Mouse (Mus musculus): ENCODE data around the gene Jaml. TPM values are rescaled to one million over a fixed set of nuclear protein-coding genes. Genes with fewer than 3 reads are reported as not detected.
"Not testable (repeated sequence)": the region's sequence is repeated elsewhere in the genome, so short reads cannot be mapped to it uniquely, and the experiment has no call there.

The Jaml gene
- total RNA-seq (2015) (11.7 and 13.9 TPM in 2 replicates), total RNA-seq (2017) (25.1 and 27.0 TPM in 2 replicates)

DNA sequence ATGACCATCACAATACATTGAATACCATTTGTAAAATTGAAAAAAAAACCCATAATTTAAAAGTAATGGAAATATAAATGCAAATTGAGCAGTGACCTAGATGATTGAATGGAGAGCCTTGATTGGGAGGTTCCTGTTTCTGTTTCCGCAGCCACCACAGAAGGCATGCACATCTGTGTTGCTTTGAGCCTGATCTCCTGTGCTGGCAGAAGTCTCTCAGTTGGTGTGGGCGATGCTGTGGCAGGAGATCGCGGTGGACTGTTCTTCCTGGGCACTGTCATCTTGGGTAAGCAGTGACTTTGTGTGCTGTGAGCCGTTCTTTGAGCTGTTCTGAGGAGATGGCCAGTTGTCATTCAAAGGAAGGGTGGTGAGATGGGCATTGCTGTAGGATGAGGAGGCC is at the start of gene Jaml:
TSS of gene Jaml (plus strand) at position 173 of the 400 bp plus-strand sequence.
- ATAC-seq (ENCODE audit: poor library complexity, severe bottlenecking), result peak; percentile 87

DNA sequence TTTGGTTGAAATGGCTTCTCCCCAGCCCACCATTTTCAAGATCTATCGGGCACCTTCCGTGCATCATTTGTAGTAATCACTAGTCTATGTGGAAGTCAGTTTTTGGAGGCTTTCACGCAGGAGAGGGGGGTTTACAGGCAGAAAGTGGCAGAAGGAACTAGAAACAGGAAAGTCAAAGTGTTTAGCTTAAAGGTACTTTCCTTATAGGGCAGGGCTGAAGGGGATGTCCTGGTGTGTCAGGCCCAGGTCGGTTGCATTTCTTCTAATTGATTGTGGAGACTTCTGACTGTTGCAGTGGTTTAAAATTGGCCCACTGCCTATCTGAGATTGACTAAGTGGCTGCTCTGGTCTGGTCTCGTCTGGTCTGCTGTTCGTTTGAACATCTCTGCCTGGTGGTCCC is 48.6 kb upstream of the Jaml start:
- no peak for ATAC-seq (ENCODE audit: poor library complexity, severe bottlenecking)

DNA sequence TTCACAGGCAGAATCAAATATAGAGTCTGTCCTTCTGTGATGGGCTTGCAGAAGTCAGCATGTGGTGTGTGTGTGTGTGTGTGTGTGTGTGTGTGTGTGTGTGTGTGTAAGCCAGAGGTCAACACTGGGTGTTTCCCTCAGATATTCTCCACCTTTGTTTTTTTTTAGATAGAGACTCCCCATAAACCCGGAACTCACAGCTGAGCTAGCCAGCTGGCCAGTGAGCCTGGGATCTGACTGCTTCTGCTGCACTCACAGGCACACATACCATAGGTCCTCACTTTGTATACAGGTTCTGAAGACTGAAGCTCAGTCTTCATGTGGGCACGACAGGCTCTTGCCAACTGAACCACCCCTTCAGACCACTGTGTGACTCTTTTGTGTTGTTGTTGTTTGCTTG is 46.7 kb upstream of the Jaml start:
- no peak for ATAC-seq (ENCODE audit: poor library complexity, severe bottlenecking)

DNA sequence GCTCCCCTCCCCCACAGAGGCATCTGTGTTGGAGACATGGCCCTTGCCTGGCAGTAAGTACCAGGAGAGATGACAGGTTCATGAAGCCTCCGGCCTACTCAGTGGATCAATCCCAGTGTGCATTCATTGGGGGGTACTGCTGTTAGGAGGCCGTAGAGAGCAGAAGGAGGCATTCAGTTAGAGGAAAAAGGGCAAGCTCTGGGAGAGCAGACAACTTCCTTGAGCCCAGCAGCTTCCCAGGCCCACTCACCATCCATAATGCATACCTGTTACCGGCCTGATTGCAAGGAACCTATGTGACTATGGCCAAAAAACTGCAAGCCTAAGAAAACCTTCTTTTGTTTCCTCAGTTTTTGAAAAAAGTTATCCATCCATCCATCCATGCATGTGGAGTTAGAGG is 44.5 kb upstream of the Jaml start:
- no peak for ATAC-seq (ENCODE audit: poor library complexity, severe bottlenecking)

DNA sequence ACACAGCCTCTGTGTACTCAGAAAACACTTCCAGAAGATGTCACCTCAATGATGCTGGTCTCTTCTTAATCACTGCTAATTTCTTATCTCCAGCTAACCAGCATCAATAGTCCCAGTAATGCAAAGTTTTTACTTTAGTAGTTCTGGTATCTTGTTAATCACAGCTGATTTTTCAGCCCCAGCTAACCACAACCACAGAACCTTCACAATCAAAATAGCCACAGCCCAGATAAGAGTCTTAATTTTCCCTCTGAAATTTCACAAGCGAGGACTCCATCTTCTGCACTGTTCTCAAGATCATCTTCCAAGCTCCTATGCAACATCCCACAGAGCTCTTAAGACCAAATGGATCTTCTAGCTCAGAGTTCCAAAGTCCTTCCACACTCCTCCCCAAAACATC is 41.2 kb upstream of the Jaml start:
- not testable (repeated sequence) for ATAC-seq (ENCODE audit: poor library complexity, severe bottlenecking)

DNA sequence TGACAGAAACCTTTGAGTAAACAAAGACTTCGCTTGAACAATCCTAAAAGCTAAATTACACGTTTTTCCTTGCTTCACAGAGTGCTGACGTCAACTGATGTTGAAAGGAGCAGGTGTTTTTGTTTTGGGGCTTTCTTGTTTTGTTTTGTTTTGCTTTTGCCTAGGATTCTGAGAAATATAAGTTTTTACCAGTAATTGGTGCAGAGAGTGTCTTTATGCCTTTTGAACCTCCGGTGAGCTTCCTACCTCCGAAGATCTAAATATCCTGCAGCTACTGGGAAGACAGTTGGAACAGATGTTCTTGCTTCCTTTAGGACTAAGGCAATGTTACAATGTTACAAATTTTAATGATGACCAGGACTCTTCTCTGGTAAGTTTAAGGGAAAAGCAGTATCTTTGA is 39.5 kb upstream of the Jaml start, which contains the start of gene Mpzl2:
TSS of gene Mpzl2 (plus strand) at position 301 of the 400 bp plus-strand sequence.
- no peak for ATAC-seq (ENCODE audit: poor library complexity, severe bottlenecking)

DNA sequence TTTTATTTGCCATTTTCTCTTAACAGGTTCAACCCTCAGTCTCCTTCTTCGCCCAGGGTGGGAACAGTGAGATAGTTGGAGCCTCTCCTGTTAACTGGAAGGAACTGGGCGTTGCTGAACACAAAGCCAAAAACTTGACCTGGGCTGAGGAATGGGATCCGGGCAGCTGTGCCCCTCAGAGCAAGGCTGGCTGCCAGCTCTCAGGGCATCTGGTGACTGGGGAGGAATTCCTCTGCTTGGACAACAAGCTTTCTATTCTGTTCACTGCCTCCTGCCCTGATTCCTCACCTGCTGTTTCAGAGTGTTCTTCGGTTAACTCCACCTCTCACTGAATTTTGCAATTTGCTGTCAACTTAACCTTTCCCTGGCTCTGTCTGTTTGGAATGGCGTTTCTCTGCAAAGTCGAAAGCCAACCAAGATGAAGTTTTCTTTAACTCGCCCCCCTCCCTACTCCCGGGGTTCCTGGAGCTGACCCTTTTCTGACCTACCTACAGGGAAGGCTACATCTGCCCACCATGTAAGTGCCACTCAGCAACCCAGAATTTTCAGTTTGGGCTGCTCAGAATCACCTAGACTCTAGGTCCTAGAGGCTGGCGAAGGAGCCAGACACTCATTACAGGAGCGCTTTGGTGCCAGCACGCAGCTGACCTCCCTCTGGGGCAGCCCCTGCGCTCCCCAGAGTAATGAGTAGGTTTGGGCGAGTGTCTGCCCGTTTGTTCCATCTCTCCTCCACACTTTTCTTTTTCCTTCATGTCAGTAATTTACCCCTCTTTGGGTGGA is 38.7 kb upstream of the Jaml start:
- ATAC-seq (ENCODE audit: poor library complexity, severe bottlenecking), result no peak

DNA sequence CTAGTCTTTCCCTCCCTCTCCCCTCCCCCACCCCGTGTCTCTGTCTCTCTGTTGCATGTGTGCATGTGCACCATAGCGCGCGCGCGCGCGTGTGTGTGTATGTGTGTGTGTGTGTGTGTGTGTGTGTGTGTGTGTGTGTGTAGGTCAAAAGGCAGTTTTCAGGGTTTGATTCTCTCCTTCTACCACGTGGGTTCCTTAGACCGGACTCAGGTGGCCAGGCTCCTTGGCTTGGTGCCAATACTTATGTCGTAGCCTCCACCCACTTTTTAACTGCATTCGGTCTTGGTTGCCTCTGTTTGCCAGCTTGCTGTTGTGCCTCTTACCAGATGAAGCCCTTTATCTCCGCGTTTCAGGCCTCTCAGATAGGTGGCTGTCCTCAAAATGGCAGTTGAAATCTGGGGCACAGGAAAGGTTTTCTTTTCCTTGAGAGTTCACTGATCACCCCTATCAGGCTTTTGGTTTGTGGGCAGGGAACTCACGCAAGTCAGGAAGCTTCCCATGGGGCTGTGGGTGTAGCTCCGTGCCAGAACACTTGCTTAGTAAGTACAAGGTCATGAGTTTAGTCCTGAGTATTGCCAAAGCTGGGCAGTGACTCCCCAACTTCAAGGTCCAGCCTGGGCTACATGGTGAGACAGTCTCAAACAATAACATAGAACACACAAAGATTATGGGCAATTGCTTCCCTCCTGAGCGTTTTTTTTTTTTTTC is 37.7 kb upstream of the Jaml start:
- no peak for ATAC-seq (ENCODE audit: poor library complexity, severe bottlenecking)

DNA sequence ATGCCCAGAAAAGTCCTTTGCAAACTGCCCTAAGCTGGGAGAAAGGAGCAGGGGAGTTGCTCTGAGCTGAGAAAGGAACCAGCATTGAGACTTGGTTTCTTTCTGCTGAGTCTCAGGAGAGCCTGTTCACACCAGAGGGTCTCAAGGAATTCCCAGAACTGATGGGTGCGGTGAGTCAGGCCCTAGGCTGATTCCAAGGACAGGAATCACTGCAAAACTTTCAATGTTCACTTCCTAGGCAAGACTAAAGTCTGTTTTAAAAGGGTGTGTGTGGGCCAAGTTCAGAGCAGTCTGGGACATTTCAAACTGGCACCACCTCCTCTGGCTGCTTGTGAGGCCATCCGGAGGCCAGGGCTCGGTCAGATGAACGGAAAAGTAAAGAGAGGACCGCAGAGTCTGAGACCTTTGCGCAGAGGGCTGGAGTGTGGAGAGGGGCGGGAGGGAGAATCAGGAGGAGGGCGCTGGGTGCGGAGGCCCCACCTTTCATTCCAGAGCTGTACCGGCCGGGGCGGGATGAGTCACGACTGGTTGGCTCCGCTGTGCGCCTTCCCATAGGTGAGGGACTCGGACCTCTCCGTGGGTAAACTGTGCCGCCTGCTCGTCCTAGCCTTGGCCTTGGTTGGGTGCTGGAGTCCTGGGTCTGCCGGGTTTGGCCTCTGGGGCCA is 36.8 kb upstream of the Jaml start:
- ATAC-seq (ENCODE audit: poor library complexity, severe bottlenecking), result no peak

DNA sequence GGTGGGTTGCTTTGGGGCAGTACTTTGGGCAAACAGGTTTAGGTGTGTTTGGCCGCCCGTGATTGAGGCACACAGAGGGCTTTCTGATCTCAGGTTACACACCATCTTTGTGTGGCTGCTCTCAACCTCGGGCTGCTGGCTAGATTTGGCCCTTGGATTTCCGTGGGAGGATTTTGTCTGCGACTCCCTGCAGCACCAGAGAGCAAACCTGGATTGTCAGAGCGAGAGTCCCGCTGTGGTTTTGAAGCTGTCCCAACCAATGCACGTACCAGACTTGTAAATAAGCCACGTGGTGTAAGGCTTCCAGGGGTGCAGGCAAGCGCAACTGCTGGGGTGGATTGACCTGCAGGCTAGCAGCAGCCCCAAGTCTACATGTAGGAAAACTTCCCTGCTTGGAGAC is 36.0 kb upstream of the Jaml start:
- ATAC-seq (ENCODE audit: poor library complexity, severe bottlenecking), result no peak

DNA sequence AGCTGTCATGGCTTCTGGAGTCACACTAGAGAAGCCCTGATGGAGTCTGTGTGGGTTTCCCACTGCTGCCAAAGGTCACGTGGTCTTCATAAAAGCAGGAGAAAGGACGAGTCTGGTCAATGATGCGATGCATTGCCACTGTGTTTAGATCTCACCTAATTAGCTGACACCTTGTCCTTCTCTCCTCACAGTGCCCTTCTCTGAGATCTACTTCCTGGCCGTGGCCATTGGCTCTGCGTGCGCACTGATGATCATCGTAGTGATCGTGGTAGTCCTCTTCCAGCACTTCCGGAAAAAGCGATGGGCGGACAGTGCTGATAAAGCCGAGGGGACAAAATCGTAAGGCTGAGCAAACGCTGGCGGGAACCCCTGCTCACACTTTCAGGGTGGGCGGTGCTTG is 32.0 kb upstream of the Jaml start:
- no peak for ATAC-seq (ENCODE audit: poor library complexity, severe bottlenecking)

DNA sequence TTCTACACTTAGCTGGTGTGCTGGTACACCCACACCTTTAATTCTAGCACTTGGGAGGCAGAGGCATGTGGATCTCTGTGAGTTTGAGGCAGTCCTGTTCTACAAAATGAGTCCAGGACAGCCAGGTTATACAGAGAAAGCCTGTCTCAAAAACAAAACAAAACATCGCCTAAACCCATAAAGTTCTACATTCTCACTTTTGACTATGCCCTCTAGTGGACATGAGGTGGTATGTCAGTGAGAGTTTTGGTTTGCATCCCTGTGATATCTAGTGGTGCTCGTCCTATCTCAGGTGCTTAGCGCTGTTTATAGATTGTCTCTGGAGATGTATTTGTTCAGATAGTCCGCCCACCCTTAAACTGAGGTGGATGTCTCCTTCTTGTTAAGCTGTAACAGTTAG is 30.5 kb upstream of the Jaml start:
- peak; percentile 62; the same call in 1 of the 2 replicates for ATAC-seq (ENCODE audit: poor library complexity, severe bottlenecking)

DNA sequence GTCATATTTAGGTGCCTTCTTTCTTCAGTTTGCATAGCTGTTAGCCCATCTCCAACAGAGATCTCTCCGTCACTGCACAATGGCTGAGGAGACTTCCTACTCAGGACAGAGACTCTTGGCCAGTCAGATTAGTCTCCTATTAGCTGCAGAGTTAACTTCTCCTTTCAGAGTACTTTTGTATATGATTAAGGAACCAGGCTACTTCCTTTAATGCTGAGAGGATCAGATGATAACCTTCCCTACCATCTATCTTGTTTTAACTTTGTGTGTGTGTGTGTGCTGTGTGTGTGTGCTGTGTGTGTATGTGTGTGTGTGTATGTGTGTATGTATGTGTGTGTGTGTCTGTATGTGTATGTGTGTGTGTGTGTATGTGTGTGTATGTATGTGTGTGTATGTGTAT is 29.3 kb upstream of the Jaml start:
- peak; percentile 95 for ATAC-seq (ENCODE audit: poor library complexity, severe bottlenecking)

DNA sequence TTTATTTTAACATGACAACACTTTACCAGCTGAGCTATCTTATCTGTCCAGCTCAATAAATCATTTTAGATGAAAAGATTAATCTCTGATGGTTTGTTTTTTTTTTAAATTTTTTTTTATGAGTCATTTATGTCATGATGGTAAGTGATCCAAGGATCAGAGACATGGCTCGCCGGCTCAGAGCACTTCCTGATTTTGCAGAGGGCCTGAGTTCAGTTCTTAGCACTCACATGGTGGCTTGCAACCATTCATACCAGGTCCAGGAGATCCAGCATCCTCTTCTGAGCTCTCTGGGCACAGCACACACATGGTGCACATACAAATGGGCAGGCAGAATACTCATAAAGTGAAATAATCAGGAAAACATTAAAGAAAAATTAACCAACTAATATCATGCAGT is 28.7 kb upstream of the Jaml start:
- no peak for ATAC-seq (ENCODE audit: poor library complexity, severe bottlenecking)

DNA sequence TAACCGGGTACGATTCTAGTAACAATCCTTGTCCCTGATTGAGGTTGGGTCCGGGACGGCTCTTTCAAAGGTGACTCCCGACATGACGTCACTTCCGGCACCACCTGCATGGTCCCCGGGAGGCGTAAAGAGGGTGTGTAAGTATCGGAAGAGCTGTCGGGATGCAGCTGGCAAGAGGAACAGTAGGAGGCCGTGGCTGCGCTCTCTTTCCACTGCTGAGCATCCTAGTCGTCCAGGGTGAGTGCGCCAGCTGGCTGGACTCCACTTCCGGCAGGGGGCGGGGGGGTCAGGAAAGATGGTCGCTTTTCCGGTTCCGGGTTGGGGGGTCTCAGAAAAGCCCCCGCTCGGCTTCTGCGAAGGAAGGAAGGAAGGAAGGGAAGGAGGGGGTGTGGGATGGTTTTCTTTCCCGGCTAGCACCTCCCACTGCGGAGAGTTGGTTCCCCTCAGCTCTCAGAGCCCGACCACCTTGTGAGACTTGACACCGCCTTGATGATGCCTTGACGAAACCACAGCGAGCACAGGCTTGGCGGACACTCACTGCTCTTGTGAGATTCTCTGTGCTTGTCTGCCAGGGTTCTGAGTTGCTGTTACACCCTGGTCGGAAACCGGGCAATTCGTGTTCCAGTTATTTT is 23.8 kb upstream of the Jaml start, which contains the start of gene Mpzl3:
TSS of gene Mpzl3 (plus strand) at position 105 of the 632 bp plus-strand sequence.
- peak; percentile 60 for ATAC-seq (ENCODE audit: poor library complexity, severe bottlenecking)

DNA sequence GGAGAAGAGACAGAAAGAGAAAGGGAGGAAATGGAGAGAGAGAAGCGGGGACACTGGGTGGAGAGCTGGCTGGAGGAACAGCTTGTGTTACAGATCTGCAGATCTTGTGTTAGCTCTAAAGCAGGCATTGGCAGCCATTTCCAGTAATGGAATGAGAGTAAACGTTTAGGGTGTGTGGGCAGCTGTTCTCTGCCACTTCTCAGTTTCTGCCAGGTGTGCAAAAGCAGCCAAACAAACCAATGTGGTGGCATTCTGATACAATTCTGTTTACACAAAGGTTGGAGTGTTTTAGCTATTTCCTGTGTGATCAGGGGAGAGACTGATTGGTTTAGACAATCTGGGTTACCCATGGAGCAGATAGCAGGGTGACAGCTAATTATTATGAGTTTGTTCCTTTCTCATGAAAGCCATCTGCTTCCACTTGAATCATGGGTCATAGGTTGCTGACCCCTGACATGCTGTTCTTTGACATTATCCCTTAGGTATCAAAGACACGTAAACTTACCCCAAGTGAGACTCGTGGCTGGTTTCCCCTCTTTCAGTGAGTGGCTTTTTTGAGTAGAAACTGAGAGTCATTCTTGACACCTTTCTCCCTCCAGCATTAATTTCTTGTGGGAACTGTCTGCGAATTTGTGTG is 20.6 kb upstream of the Jaml start:
- no peak for ATAC-seq (ENCODE audit: poor library complexity, severe bottlenecking)

DNA sequence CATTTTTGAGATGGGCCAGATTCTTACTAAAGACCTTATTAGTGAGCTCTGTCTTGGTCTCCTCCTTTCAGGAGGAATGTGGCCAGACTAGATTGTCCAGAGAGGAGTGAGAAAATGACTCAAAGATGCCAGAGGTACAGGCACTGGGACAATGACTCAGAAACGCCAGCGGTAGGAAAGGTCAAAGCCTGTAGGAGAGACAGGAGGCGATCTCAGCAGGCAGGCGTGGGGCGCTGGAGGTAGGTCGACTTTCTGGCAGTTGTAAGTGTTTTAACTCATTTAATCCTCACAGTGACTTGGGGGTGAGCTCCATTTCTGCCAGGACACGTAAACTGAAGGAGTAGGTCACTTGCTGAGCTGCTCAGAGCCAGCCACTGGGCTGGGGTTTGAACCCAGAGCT is 18.8 kb upstream of the Jaml start:
- no peak for ATAC-seq (ENCODE audit: poor library complexity, severe bottlenecking)

DNA sequence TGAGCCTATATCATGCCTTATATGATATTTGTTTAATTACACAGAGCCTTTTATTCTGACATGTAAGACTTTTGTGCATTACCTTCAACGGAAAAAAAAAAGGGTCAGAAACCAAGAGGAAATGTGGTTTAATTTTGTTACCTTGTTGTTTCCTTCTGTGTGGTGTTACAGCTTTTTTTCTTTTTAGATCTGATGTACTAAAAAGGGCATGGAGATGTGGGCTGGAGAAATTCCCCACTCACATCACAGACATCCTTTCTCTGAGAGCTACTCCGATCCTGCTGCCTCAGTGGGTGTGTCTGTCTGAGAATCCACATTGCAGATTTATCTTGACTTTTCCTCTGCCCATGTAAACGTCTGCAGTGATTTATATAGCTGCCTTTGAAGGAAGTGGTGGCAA is 16.3 kb upstream of the Jaml start:
- no peak for ATAC-seq (ENCODE audit: poor library complexity, severe bottlenecking)

DNA sequence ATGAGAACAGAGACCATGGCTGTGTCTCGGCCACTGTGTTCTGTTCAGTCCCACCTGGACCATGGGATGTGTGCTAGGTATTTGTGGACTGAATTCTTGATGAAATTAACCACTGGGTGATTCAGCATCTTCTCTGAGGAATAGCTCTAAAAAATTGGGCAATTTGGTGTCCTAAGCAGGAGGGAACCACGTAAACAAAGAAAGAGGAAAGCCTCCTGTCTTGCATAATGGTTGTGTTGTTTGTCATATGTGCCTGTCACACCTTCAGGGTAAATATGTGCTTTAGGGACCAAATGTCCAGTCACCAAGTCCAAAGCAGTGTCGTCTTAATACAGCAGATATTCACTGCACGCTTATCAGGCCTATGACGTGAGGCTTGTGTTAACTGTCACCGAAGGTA is 14.6 kb upstream of the Jaml start:
- peak; percentile 91 for ATAC-seq (ENCODE audit: poor library complexity, severe bottlenecking)

DNA sequence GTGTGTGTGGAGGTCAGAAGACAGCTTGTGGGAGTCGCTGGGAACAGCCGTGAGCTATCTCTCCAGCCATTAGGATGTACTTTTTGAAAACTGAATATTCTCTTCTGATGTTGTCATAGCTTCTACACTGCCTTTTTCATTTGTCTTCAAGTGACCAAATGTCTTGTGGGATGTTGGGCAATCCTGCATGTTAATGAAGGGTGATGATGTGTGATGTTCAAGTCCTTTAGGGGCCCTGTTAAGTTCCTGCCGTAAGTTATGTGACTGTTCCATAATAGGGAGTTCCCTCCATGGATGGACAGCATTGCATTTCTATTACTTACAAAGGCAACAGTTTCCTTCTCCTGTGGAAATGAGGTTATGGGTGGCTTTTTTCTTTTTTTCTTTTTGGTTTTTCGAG is 12.2 kb upstream of the Jaml start:
- no peak for ATAC-seq (ENCODE audit: poor library complexity, severe bottlenecking)

DNA sequence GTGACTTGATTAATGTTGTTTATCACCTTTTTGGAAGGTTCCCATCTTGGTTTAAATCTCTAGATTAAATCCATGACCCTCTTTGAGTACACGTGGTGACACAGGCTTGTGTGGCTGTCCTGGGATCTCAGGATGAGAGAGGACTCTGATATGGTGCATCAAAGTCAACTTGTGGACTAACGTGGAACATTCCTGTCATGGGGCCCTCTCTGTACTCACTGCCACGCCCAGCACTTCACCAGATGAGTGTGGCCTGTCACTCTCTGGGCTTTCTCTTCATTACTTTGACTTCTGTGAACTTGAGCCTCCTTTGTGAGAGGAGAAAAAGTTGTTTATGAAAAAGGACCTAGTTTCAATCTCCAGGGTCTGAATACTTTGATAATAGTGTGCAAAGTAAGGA is 7.2 kb upstream of the Jaml start:
- no peak for ATAC-seq (ENCODE audit: poor library complexity, severe bottlenecking)
